Mouse (Mus musculus) megakaryocyte, embryonic 14.5 days (primary cell): ENCODE data around the gene Sidt1.

Experiments used
- FLI1 ChIP-seq: IDR thresholded peaks from 2 replicates; pipeline ENCODE4 v1.6.1; 2012; ENCODE audit warnings: low read length, inconsistent platforms, mixed read lengths
- GATA1 ChIP-seq: IDR thresholded peaks from 3 replicates; pipeline ENCODE4 v1.6.1; 2012; ENCODE audit warnings: mixed read lengths, low read length, inconsistent platforms, borderline replicate concordance

DNA sequence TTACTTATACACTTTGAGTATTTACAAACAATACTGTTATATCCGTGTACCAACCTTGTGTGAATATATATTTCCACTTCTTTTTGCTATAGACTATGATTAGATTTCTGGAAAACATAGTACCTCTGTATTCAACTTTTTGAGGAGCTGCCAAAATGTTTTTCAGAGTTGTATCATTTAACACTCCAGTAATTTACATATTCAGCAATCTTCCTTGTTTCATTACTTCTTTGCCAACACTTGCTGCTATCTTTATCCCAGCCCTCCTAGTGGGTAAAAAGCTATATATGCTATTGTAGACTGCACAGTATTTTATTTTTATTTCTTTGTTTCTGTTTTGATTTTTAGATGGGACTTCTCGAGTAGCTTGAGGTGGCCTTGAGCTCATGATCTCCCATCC, 29.2 kb downstream of the Sidt1 start:
- TF ChIP-seq GATA1, result no peak
- no peak for TF ChIP-seq FLI1
